Mouse (Mus musculus): Measurements from ENCODE around the gene Cd69.

Cd69 gene

DNA sequence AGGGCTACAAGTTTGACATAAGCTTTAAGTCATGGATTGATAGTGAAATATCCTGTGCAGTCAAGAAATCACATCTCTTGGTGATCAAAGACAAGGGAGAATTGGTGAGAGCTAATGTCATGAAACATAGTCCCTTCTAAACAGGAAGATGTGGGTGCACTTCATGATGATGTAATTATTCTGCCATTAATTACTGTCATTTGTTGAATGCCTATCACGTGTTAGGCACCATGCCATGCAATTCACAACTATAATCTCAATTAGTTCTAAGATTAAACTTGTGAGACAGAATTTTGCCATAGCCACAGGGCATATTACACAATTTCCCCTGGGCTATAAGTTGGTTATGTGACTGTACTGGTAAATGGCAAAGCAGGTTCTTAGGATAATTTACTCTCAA, 28.2 kb downstream of the Cd69 start:
- DNase-seq (ENCODE audit: low spot score) = no peak

DNA sequence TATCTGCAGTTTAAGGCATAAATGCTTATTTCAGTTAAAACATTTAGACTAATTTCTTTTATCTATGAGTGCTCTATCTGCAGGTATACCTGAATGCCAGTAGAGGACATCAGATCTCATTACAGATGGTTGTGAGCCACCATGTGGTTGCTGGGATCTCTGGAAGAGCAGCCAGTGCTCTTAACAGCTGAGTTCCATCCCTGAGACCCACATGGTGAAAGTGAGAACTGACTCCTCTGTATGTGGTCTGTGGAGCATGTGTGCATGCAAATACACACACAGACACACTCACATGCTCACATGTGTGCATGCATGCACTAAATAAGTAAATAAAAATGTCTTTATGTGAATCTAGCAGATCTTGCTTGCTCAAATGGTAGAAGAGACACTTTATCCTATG, 29.4 kb downstream of the Cd69 start:
- no peak for DNase-seq (ENCODE audit: low spot score)

DNA sequence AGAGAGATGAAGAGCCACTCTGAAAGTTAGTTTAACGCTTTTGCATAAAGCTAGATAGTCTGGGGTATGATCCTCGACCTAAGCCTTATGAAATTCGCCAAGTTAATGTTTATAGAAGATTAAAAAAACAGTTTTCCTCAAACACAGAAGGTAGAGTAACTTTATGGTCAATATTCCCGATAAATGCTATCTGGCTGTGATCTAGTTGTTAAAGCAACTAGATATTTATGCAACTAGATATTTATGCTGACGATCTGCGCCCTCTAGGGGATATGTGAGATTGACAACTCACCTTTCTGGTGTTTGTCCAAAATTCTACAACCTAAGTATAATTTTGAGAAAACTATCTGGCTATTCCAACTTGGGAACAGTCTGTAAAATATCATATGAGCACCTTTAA, 33.3 kb downstream of the Cd69 start:
- DNase-seq (ENCODE audit: low spot score) = no peak

DNA sequence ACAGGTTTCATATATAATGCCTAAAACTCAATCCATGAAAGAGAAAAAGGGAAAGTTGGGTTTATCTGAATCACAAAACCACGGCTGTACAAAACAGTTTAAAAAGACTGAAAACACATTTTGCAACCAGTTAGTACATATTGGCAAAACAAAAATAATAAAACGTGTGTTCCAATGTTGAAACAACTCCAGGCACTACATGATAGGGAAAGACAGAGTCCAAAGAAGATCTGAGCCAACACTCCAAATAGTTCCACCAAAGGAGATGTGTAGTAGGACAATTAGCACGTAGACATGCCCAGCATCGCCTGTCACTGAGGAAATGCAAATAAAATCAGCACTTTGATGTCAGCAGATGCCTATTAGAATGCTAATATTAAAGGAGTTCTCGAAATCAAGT, 33.8 kb downstream of the Cd69 start:
- no peak for DNase-seq (ENCODE audit: low spot score)

DNA sequence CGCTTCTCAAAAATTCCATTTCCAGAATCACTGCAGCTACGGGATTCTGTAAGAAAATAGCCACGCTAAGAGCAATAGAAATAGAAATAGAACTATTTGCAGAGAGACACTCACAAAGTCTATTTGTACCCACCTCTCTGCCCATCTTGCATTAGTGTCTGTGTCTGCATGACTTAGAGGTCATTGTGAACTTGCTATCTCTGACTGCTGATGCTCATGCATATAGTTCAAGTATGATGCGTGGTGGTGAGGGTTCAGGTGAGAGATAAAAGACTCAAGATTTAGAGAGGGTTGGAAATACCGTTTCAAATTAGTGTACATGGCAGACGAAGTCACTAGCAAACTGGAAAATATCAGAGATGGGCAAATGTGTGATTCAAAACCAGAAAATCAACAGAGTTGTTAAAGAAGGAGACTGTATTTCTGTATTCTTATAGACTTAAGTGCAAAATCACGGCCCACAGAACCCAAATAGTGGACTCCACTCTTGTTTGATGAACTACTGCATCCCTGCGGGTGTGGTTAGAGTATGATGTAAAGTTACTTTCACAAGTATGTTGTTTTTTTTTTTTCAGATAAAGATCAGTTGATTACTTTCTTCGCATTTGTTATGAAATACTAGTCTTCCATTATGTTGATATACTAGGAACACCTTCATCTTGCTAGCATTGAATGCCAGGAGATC, 35.5 kb downstream of the Cd69 start:
- no peak for DNase-seq (ENCODE audit: low spot score)

DNA sequence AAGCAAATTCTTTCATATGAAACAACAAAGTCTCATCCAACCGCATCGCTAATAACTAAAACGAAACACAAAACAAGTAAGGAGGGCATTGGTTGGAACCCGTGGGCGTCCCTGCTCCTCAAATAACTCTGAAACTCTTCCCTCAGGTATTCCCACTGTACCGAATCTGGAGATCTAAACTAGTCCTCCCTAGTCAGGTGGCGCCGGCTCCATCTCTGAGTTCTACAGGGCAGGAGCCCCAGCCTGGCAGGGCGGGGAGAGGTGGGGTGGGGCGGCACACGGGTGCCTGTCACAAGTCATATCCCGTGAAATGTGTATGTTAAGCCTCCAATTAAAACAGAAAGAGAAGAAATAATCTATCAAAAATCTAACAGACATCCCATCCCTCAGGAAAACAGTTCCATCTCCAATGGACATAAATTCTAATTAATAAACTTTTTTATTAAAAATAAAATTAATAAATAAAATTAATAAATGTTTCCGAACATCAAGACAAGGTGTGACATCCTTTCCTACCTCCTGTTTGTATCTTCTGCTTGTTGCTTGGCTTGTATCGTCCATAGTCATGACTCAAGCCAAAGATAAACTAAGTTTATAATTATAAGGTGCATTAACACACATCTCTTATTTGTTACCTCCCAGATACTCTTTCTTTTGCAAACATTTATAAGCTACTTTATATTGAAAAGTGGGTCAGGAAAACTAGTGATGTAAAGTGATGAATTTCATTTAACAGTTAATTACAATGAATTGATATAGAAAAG, 36.8 kb downstream of the Cd69 start:
- no peak for DNase-seq (ENCODE audit: low spot score)

DNA sequence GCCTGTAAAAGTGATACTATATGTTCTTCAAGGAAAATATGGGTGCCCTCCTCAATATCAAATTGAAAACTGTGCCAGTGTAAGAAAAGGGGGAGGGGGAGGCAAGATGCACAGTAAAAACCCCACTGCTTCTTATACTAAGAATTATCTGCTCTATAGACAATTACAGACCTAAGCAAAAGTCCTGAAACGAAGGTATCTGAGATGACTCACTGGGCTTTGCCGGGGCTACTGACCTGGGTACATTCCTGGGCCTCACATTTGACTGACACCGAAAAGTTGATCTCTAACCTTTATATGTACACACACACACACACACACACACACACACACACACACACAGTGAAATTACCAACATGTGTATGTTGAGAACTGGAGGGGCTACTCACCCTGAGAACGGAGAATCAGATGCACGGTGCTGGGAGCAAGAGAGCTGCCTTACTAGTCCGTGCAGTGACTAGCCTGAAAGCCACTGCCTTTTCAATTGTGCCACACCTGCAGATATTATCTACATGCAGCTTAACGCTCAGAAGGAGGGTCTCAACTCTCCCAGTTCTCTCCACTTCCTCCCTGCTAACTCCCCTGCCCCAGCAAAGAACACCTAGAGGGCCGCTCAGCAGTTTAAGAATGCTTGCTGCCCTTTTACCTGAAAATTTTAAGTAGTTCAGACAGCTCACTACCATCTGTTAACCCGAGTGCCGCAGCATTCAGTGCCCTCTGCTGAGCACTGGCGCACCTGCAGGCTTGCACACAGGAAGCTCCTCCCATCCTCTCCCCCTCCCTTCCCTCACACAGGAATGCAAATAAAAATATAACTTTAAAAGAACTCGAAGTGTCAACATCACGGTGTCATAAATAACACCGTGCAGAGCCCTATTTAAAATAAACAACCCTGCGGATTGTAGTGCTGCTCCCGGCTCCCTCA, 37.6 kb downstream of the Cd69 start:
- peak; percentile 69 for DNase-seq (ENCODE audit: low spot score)

DNA sequence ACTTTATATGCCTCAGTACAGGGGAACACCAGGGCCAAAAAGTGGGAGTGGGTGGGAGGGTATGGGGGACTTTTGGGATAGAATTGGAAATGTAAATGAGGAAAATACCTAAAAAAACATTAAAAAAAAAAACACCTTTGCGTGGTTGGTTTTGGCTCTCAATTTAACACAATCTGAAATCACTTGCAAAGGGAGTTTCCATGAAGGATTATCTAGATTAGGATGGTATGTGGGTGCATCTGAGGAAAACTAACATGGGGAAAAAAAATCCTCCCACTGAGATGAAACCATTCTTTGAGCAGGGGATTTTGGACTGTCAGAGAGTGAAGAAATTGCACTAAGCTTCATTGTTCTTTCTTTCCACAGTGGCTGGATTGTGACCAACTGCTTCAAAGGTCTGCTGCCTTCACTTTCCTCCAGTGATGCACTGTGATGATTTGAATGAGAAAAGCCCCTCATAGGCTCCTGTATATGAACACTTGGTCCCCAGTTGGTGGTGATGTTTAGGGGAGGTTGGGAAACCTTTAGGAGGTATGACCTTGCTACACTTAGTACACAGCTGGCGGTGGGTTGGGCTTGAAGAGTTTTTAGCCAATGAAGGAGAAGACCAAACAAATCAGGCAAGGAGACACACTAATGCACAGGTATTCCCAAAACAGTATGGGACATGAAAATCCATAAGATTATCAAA, 38.4 kb downstream of the Cd69 start:
- DNase-seq (ENCODE audit: low spot score) = no peak

DNA sequence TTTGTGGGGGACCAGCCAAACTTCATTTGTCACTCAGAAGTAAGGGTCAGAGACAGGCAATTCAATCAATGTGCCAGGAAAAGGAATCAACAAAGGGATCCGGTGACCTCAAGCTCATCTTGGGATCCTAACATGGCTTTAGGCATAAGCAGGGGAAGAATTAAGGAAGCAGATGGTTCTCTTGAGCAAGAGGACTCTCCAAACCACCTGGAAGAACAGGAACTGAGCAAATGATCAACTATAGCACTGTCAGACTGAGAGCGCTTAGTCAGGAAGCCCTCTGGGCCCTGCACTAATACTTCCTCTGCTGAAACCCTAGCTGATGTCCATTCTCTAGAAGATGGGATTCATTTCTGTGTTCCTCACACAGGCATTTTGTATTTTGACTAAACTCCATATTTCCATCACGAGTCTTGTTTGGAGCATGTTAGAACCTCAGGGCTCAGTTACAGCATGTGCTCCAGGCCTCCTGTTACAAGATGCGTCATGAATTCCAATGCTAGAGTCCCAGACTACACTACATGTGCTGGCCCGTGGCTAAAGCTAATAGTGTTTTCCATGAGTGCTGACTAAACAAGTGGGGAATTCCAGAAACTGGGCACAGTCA, 39.3 kb downstream of the Cd69 start:
- DNase-seq (ENCODE audit: low spot score) = no peak

DNA sequence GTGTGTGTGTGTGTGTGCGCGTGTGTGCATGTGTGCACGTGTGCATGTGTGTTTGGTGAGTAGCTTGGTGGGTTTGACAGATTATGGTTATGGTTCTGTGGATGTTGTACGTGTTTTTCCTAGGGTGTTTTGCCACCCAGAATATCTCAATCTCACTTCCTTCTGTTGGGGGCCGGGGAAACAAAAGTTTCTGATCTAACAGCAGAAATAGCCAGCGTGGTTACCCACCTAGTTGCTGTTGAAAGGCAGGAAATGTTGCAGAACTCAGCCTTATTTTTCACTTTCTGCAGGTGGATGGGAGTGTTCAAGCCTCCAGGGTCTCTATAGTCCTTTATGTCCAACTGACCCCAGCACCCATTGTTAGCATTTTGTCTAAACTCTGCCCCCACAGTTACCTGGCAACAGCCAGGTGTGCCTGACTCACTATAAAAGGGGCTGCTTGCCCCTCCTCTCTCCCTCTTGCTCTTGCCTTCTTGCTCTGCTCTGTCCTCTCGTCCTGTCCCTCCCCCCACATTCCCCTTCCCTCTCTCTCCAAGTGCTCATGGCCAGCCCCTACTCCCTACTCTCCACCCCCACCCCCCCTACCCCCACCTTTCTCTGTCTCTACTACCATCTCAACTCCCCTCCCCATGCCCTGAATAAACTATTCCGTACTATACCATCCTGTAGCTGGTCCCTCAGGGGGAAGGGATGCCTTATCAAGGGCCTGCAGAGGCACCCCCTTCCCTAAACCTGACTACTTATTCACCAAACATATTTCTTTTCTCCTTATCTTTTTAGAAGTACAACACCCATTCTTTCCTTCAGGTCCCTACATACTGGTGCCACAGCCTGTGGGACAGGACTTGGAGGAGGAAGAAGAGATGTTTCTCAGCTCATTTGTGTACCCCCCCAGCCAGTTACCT, 40.5 kb downstream of the Cd69 start:
- no peak for DNase-seq (ENCODE audit: low spot score)

DNA sequence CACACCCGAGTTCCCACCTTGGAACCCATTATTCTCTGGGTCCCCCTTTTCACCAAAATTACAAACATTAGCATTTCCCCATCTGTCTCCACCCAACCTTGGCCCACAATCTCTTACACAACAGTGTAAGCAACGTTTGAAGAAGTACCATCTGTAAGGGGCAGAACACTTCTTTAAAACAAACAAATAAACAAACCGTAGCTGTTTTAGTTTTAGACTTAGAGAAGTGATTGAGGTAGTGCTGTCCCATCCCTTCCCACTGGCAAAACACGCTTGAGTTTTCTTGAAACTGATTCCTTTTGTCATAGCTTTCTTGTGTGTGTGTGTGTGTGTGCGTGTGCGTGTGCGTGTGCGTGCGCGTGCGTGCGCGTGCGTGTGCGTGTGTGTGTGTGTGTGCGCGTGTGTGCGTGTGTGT, 41.3 kb downstream of the Cd69 start:
- DNase-seq (ENCODE audit: low spot score) = no peak

DNA sequence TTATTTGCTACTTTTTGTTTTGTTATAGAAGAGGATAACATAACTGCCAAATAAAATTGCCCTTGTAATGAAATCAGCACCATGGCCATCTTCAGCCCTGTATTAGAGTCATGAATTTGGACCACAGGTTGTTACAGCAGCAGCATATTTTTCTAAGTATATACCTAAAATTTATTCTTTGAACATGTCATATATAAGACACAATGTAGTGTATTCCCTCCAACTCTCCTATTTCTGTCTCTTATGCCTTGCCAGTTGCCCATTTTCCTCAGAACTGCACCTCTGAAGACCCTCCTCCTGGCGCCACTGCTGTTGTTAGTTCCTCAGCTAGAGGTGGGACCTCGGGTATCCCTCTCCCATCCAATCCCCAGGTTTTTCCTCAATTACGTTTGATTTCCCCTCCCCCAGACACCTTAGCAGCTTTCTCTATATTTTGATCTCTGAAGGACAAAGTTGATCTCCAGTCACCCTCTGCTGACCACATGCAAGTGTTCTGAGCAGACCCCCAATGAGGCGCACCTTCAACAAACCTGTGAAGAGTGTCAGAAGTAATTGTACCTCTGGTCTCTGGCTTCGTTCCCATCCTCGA, 41.8 kb downstream of the Cd69 start:
- no peak for DNase-seq (ENCODE audit: low spot score)

DNA sequence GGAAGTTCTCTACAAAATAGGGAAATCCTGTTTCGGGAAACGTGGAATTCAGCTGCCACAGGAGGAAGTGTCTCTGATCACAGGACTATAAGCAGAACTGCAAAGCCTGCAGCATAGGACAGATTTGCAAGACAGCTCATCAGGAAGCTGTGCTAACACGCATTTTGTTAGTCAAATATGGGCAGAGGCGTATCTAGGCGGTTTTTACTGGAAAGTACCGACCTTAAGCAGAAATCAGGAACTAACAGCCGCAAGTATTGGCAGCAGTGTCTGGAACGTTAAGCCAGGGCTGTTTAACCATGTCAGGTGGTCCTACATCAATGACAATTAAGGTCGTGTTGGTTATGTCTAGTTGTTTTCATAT, 42.4 kb downstream of the Cd69 start:
- DNase-seq (ENCODE audit: low spot score) = no peak

DNA sequence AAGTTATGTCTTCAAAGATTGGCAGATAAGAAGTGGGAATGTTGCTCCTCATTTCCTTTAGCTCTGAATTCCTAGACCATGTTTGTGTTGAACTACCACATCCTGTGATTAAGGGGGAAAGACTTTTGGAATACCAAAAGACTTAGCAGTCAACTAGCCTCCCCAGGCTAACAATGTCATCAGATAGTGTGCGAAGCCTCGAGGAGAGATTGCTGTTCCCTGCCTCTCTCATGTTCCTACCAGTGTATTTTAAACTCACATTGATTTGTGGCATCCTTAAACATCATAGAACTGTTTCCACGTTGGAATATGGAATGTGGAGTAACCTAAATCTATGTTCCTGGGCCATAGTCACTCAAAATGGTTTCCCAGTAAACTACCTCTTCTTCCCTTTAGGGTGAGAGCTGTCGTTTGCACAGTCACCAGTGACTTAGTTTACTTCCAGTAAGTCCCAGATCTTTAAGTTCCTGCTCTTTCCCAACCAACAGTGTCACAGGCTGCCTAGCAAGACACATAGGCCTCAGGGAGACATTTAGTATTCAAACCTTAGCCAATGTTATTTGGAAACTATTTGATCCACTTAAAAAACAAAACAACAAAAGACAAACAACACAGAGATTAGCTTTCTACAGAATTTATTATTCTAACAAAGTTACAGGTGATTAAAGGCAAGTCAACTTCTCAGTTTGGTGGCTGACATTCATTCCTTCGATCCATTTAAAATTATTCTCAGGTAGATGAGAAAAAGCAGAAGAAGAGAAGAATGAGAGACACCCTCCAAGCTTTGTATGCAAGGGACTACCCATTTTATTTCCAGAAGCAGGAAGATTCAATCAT, 43.0 kb downstream of the Cd69 start:
- DNase-seq (ENCODE audit: low spot score) = no peak

DNA sequence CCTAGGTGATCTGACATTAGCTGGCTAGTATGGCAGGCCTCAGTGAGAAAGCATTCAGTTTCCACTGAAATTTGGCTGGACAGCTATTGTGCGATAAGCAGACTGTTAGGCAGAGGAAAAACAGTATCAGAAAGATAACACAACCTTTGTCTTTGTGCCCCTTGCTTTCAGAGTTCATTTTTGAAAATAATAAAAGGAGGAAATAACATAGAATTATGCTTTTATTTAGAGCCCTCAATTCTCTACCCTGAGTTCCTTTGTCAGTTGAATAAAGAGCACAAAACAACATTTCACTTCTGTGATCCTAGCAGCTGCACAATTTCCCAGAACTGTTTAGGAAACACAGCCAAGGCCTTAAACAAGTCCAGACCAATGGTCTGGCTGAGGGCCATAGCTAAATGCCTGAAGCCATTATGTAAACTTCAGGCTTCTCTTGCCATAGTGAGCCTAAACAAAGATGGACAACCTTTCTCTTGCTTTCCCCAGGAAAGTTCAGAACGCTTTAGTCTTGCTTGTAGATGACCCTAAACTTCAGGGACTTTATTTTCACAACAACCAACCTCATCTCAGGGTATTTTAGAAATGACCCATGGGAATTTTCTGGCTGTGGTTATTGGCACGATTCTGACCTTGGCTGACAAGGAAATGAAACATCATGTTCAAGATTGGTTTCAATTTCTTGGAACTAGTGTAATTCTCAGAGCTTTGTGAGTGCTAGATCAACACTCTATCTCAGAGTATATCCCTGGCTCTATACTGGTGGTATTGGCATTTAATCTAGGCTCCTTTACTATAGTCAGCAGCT, 45.3 kb downstream of the Cd69 start:
- DNase-seq (ENCODE audit: low spot score) = peak; percentile 54

DNA sequence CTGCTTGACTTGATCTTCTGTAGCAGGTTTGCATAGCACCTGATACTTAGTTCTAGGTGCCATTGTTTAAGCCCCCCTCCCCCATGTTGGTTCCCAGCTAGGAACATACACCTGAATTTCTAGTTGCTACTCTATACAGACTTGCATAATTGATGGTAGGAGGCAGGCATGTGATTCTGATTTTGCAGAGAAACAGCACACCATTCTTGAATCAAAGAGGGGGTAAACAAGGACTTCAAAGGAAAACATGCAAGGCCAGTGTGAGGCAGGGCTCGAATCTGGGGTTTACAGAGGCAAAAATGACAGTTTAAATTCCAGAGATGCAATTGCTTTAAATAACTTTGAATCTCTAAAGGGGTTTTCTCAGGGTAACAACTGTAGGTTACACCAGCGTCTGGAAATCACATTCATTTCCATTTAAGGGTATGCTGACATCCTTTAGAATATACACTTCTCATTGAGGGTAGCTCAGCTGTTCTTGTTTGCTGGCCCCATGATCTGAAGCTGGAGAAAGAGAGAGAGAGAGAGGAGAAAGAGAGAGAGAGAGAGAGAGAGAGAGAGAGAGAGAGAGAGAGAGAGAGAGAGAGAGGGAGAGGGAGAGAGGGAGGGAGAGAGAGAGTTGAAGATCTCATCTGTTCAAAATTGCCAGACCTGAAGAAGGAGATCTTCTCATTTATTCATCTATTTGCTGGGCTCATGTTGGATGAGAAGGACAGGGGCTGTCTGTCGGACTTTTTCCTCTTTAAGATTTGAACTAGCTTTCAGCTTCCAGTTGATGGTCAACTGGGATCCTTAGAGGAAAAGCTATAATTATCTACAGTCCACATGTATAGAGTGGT, 46.1 kb downstream of the Cd69 start:
- no peak for DNase-seq (ENCODE audit: low spot score)

DNA sequence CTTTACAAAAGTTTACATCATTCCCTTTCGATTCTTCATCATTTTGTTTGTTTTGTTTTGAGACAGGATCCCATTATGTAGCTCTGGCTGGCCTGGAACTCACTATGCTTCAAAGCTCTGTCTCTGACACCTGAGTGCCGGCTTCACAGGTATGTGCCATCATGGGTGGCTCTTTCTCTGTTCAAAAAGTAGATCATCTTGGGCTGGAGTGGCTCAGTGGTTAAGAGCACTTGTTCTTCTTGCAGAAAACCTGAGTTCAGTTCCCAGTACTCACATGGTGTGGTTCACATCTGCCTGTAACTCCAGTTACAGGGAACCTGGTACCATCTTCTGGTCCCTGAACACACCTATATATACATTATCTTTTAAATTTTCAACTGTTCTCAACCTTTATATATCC, 50.2 kb downstream of the Cd69 start:
- no peak for DNase-seq (ENCODE audit: low spot score)

DNA sequence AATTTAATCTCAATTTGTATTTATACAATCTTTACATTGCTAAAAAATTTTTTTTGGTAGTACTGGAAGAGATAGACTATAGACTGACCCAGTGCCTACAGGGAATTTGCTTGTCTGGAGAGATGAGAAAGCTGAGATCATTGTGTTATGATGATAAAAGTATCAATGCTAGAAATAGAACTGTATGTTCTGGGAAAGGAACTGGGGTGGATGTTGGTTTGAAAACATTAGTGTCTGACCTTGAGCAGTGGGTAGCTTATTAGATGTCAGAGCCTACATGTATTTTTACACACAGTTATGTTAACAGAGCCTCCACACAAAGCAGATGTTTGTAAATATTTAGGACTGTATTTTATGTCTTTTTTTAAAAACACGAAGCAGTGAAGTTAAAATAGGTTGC, 51.1 kb downstream of the Cd69 start:
- DNase-seq (ENCODE audit: low spot score) = no peak
